Mouse (Mus musculus) spleen, adult 2 months (tissue): ENCODE data around the gene Wfdc10.
"Not testable (repeated sequence)": the region's sequence is repeated elsewhere in the genome, so short reads cannot be mapped to it uniquely, and the experiment has no call there.

ENCODE experiments used
- CTCF ChIP-seq: fragments of 200-500 bp; IDR thresholded peaks from 2 replicates; pipeline ENCODE4 v1.5.1; 2011; ENCODE audit warnings: mild to moderate bottlenecking, inconsistent platforms; ENCODE audit not compliant: insufficient read depth, insufficient read length, insufficient replicate concordance; ENCODE audit errors: extremely low read depth
- POLR2A ChIP-seq: fragments of 200-500 bp; IDR thresholded peaks from 2 replicates; pipeline ENCODE4 v1.6.1; 2011; ENCODE audit warnings: low read depth, low read length, inconsistent platforms

DNA sequence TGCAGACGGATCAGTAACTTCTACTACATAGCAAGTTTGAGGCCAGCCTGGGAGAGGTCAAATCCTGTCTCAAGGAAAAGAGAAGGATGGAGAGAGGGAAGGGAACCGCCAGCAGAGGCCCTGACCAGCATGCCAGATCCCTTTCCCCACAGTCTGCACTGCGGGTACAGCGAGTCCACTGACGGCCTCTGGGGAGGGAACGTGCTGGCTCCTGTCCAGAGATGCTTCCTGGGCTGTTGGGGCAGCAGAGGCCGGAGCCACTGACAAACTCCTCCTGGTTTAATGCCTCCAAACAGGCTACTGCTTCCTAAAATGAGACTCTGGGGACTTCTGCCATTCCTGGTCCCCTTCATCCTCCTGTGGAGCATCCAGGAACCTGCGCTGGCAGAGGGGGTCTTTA is 42.4 kb upstream of the Wfdc10 start, which contains the start of the genes Wfdc6b and Wfdc8:
- TF ChIP-seq CTCF, POLR2A: not testable (repeated sequence)
